Mouse (Mus musculus) hindbrain, embryonic 16.5 days (tissue): ENCODE measurements at regions not wholly inside any gene's neighbourhood (a gene's known extent, or its start where the extent isn't known, plus 50 kb on each side); places are given as distances from the start of the nearest gene placed in this dataset.

Experiments
- ATAC-seq: fragments of 200-750 bp; cut with Nextera tagmentation; 2 replicates; pipeline ENCODE4 v1.8.0; 2017; ENCODE audit warnings: moderate TSS enrichment, moderate library complexity
- H3K27ac ChIP-seq: fragments of 300-500 bp; sonication (generic); 2 replicates; pipeline ENCODE4 v1.5.1; 2014; ENCODE audit warnings: low read depth, mild to moderate bottlenecking, control low read depth, low read length, moderate library complexity
- H3K27me3 ChIP-seq: fragments of 300-500 bp; sonication (generic); replicated peaks from 2 replicates; pipeline ENCODE4 v1.6.1; 2014; ENCODE audit warnings: low read length; ENCODE audit not compliant: control insufficient read depth, insufficient read depth
- H3K36me3 ChIP-seq: fragments of 300-500 bp; sonication (generic); 2 replicates; pipeline ENCODE4 v1.6.1; 2014; ENCODE audit warnings: mild to moderate bottlenecking, low read length, moderate library complexity, mixed read lengths; ENCODE audit not compliant: control insufficient read depth, insufficient read depth
- H3K4me1 ChIP-seq: fragments of 300-500 bp; sonication (generic); 2 replicates; pipeline ENCODE4 v1.6.1; 2014; ENCODE audit warnings: low read depth, low read length; ENCODE audit not compliant: control insufficient read depth, insufficient read depth
- H3K4me2 ChIP-seq: fragments of 300-500 bp; sonication (generic); 2 replicates; pipeline ENCODE4 v1.6.1; 2014; ENCODE audit warnings: mild to moderate bottlenecking, low read length, control low read depth, moderate library complexity
- H3K4me3 ChIP-seq: fragments of 300-500 bp; sonication (generic); 2 replicates; pipeline ENCODE4 v1.5.1; 2014; ENCODE audit warnings: mild to moderate bottlenecking, low read length, control low read depth, moderate library complexity
- H3K9ac ChIP-seq: fragments of 300-500 bp; sonication (generic); 2 replicates; pipeline ENCODE4 v1.6.1; 2014; ENCODE audit warnings: low read depth, mild to moderate bottlenecking, control low read depth, low read length, moderate library complexity
- H3K9me3 ChIP-seq: fragments of 300-500 bp; sonication (generic); 2 replicates; pipeline ENCODE4 v1.6.1; 2014; ENCODE audit warnings: mild to moderate bottlenecking, low read length, moderate library complexity; ENCODE audit not compliant: control insufficient read depth
- WGBS: fragments of 180-500 bp; shearing (Covaris S2); extraction: QIAGEN DNeasy Blood & Tissue Kit; methylation state at CpG from one replicate; pipeline ENCODE4 v1.1.7; 2014; 5-methylcytosine and 5-hydroxymethylcytosine counted together

DNA sequence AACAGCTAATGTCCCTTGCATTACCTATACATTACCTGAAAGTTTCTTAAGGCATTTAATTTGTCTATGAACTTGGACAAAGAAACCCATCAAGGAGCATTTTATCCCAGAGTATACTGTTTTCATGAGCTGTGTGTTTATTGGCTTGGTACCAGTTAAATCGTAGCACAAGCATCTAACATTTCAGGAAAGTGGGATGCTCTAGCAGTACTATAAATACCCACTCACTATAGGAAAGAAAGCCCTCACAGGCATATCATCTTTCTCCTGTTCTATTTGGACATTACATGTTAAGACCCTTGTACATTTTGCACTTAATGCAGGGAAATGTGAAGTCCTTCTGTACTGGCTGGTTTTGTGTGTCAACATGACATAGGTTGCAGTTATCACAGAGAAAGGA lies 163.9 kb downstream of the Ptprc start:
- 65% methylated on average over 1 of the region's 1 CpGs for WGBS
- Histone ChIP-seq H3K4me2 (no peak overlapping the region), H3K27me3 (no peaks in the 10 kb centered on the region), H3K27ac (no peak overlapping the region), H3K9ac (no peak overlapping the region), H3K4me1 (no peaks in the 10 kb centered on the region), H3K36me3 (no peaks in the 10 kb centered on the region), H3K9me3 (no peaks in the 10 kb centered on the region), H3K4me3 (no peak overlapping the region)
- ATAC-seq: no peak

DNA sequence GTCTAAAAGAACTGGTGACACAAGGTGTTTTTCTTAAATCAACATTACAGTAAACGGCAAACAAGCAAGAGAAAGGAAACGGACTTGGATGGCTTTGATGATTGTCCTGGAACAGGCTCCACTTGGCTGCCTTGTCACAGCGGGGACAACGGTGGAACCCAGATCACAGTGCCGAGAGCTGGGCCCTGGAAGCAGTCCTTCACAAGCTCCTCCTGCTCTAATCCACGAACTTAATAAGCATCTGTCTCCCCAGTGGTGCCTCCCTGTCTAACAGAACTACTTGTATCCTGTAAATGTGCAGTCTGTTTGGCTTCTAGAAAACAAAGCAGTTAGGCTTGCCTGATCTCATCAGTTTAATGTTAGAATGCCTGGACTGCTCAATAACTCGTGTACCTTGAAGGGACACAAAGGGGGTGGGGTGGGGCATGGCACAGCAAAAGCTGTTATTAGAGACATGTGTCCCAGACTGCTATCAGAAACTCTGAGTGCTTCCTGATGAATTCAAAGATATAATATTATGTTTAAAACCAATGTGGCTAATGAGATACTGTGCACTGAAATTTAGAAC lies 164.5 kb downstream of the Ptprc start:
- H3K9ac ChIP-seq: no peak overlapping the region
- H3K27me3 ChIP-seq: no peaks in the 10 kb centered on the region
- ATAC-seq: no peak
- no peak overlapping the region for H3K4me3 ChIP-seq
- 63% methylated on average over 7 of the region's 7 CpGs for WGBS
- H3K27ac ChIP-seq: no peak overlapping the region
- H3K9me3 ChIP-seq: no peaks in the 10 kb centered on the region
- no peak overlapping the region for H3K4me2 ChIP-seq
- H3K4me1 ChIP-seq: no peaks in the 10 kb centered on the region
- H3K36me3 ChIP-seq: no peaks in the 10 kb centered on the region

DNA sequence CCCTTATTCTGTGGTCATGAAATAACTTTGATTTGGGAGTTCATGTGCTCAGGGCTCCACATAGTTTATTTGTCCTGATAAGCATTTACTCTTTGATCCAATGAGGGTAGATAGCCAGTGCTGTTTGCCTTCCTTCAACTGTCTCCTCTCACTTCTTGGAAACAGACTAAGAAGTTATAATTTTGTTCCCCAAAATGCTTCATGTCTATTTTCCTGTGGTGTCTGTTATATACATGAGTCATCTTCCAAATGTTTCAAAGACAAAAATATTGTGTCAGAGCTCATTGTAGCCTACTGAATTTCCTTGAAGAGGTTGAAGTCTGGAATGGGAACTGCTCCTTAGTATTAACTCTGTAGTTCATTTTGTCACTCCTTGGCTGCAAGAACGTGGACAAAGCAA lies 168.7 kb downstream of the Ptprc start:
- 49% methylated on average over 1 of the region's 1 CpGs for WGBS
- no peaks in the 10 kb centered on the region for H3K36me3 ChIP-seq
- no peaks in the 10 kb centered on the region for H3K9me3 ChIP-seq
- no peak overlapping the region for H3K4me2 ChIP-seq
- ATAC-seq: no peak
- H3K4me1 ChIP-seq: no peaks in the 10 kb centered on the region
- no peaks in the 10 kb centered on the region for H3K27me3 ChIP-seq
- no peak overlapping the region for H3K4me3 ChIP-seq
- H3K9ac ChIP-seq: no peak overlapping the region
- H3K27ac ChIP-seq: no peak overlapping the region

DNA sequence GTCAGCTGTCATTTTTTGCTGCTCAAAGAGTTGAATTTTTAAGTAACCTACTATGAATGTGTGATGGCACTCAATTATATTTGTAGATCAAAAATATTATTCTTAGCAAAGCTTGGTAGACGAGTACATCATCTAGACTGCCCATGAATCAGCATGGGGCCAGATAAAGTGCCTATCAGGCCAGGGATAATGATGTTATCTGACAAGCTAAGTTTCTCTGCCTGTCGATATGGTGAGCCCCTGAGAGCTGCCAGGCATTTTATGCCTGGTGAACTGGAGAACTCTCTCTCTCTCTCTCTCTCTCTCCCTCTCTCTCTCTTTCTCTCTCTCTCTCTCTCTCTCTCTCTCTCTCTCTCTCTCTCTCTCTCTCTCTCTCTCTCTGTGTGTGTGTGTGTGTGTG lies 171.2 kb downstream of the Ptprc start:
- H3K4me2 ChIP-seq: no peak overlapping the region
- H3K27me3 ChIP-seq: no peaks in the 10 kb centered on the region
- WGBS: 42% methylated on average over 2 of the region's 2 CpGs
- H3K4me1 ChIP-seq: no peaks in the 10 kb centered on the region
- no peaks in the 10 kb centered on the region for H3K36me3 ChIP-seq
- H3K9ac ChIP-seq: no peak overlapping the region
- H3K27ac ChIP-seq: no peak overlapping the region
- no peak for ATAC-seq
- H3K9me3 ChIP-seq: no peaks in the 10 kb centered on the region
- no peak overlapping the region for H3K4me3 ChIP-seq

DNA sequence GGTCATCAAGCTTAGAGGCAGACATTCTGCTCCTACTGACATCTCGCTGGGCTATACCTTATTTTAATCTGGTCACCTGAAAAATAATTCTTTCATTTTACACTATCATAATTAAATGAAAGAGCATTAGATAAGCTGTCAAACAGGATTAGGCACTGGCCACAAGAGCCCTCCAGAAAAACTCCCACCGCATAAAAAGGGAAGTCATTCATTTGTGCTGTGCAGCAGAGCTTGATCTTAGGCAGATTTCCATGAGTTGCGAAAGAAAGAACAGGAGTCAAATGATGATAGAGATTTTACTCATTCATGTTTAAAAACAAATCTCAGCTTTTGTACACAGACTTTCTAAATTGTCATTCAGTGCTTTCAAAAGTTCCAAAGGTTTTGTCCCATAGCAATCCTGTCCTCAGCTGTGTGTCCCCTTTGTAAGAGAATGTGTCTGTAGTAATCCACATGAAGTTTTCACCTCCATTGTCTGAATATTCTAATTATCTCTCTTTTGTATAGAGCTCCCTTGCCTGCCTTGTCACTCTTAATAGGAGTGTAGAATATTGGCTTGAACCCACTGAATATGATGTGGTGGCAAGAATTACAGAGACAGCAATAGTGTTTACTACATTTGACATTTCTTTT lies 176.1 kb downstream of the Ptprc start:
- no peak overlapping the region for H3K27ac ChIP-seq
- no peak overlapping the region for H3K9ac ChIP-seq
- H3K36me3 ChIP-seq: no peaks in the 10 kb centered on the region
- H3K4me1 ChIP-seq: no peaks in the 10 kb centered on the region
- H3K9me3 ChIP-seq: no peaks in the 10 kb centered on the region
- H3K4me2 ChIP-seq: no peak overlapping the region
- 68% methylated on average over 3 of the region's 3 CpGs for WGBS
- H3K4me3 ChIP-seq: no peak overlapping the region
- no peaks in the 10 kb centered on the region for H3K27me3 ChIP-seq
- no peak for ATAC-seq

DNA sequence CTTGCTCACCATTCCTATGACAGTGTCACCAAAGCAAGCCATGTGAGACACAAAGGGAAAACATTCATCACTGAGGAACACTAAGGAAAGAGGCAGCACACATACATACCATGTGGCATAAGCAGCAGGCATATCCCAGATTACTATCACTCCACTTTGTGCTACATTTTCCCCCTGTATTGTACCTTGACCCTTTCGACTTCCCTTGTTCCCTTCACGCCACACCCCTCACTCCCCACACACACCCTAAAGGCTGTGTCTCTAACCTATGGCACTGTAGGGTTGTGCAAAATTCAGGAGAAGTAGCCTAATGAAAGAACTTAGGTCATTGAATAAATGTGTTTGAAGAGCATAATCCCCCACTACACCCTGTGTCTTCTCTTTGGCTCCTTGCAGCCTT lies 179.5 kb downstream of the Ptprc start:
- Histone ChIP-seq H3K36me3 (no peaks in the 10 kb centered on the region), H3K27me3 (no peaks in the 10 kb centered on the region), H3K4me3 (no peak overlapping the region), H3K4me1 (no peaks in the 10 kb centered on the region), H3K4me2 (no peak overlapping the region), H3K27ac (no peak overlapping the region), H3K9me3 (no peaks in the 10 kb centered on the region), H3K9ac (no peak overlapping the region)
- ATAC-seq: no peak
- 91% methylated on average over 2 of the region's 2 CpGs for WGBS

DNA sequence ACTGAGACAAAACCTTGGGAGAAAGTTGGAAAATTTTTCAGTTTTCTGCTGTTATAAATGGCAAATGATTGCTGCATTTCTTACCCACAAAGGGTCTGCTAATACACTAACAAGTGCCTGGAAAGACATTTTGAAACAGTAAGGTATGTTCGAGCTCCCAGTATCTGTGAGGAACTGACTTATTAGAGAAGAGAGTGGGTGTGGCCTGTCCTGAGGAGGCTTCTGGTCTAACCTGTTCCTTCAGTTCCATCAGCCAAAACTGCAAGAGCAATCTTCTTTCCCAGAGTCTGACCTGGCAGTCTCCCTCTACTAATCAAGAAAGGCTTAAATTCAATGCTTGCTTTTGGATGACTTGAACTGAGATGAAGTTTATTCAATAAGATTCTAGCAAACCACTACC lies 183.6 kb downstream of the Ptprc start:
- H3K4me2 ChIP-seq: no peak overlapping the region
- H3K27me3 ChIP-seq: no peaks in the 10 kb centered on the region
- H3K9ac ChIP-seq: no peak overlapping the region
- no peak overlapping the region for H3K27ac ChIP-seq
- no peaks in the 10 kb centered on the region for H3K36me3 ChIP-seq
- no peak for ATAC-seq
- no peaks in the 10 kb centered on the region for H3K9me3 ChIP-seq
- WGBS: 100% methylated on average over 1 of the region's 1 CpGs
- H3K4me3 ChIP-seq: no peak overlapping the region
- no peaks in the 10 kb centered on the region for H3K4me1 ChIP-seq

DNA sequence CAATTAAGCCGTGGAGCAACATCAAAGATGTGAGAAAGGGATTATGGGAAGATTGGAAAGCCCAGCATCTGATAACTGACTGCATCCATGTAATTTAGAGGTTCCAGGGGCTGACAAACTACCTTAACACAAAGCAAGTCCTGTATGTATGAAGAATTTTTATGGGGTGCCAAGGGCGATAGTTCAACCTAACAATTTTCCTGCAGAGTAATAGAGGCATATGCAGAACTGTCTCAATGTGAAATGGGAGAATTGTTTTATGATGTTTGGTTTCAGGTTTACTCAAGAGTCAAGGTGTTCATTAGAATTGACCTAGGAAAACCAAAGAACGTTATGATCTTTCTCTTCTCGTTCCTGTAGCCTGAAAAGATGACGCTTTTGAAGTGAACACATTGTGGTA lies 184.1 kb downstream of the Ptprc start:
- WGBS: 93% methylated on average over 5 of the region's 5 CpGs
- no peak for ATAC-seq
- Histone ChIP-seq H3K9me3 (no peaks in the 10 kb centered on the region), H3K4me3 (no peak overlapping the region), H3K9ac (no peak overlapping the region), H3K36me3 (no peaks in the 10 kb centered on the region), H3K4me1 (no peaks in the 10 kb centered on the region), H3K27ac (no peak overlapping the region), H3K4me2 (no peak overlapping the region), H3K27me3 (no peaks in the 10 kb centered on the region)

DNA sequence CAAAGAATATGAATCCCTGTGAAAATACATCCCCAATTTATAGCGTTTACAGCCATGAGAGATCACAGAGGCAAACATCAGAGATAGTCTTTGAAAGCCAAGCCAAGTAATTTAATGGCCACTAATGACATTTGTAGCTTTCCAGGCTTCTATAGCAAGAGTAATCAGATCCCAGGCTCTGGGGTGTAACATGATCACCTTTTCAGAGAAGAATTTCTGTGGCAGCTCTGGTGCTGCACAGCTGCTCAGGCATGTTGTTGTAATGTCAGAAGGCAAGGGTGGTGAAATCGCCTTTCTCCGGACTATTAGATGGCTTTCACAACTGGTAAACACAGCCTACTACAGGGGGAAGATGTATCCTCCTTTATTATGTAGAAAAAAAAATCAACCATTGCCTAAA lies 202.1 kb downstream of the Ptprc start:
- WGBS: 70% methylated on average over 3 of the region's 3 CpGs
- H3K4me2 ChIP-seq: no peak overlapping the region
- no peaks in the 10 kb centered on the region for H3K27me3 ChIP-seq
- no peak overlapping the region for H3K27ac ChIP-seq
- no peak overlapping the region for H3K4me3 ChIP-seq
- H3K36me3 ChIP-seq: no peaks in the 10 kb centered on the region
- H3K4me1 ChIP-seq: no peaks in the 10 kb centered on the region
- no peak overlapping the region for H3K9ac ChIP-seq
- H3K9me3 ChIP-seq: no peaks in the 10 kb centered on the region
- no peak for ATAC-seq
